Mouse (Mus musculus) forebrain, embryonic 10.5 days (tissue): Measurements from ENCODE around the gene Frg2f1. TPM values are rescaled to one million over a fixed set of nuclear protein-coding genes. Genes with fewer than 3 reads are reported as not detected.

ENCODE experiments used
- DNase-seq: peaks from one replicate; pipeline ENCODE4 v3.0.0-alpha.2; 2017; ENCODE audit warnings: low spot score; ENCODE audit errors: extremely low spot score
- H3K27ac ChIP-seq: fragments of 300-500 bp; sonication (generic); 2 replicates; pipeline ENCODE4 v1.5.1; 2016; ENCODE audit warnings: mild to moderate bottlenecking
- H3K27me3 ChIP-seq: fragments of 300-500 bp; sonication (generic); 2 replicates; pipeline ENCODE4 v1.6.1; 2016; ENCODE audit warnings: mild to moderate bottlenecking; ENCODE audit not compliant: poor library complexity, severe bottlenecking
- H3K36me3 ChIP-seq: fragments of 300-500 bp; sonication (generic); replicated peaks from 2 replicates; pipeline ENCODE4 v1.6.1; 2016; ENCODE audit warnings: mild to moderate bottlenecking, moderate library complexity
- H3K4me1 ChIP-seq: fragments of 300-500 bp; sonication (generic); 2 replicates; pipeline ENCODE4 v1.6.1; 2016
- H3K4me3 ChIP-seq: fragments of 300-500 bp; sonication (generic); 2 replicates; pipeline ENCODE4 v1.5.1; 2016; ENCODE audit warnings: mild to moderate bottlenecking, moderate library complexity
- H3K9me3 ChIP-seq: fragments of 300-500 bp; sonication (generic); 2 replicates; pipeline ENCODE4 v1.6.1; 2016; ENCODE audit warnings: mild to moderate bottlenecking, moderate library complexity
- WGBS: fragments of 180-500 bp; shearing (Covaris S2); methylation state at CpG from one replicate; pipeline ENCODE4 v1.1.7; 2016; 5-methylcytosine and 5-hydroxymethylcytosine counted together
- polyA plus RNA-seq: library from polyadenylated mRNA; unstranded; fragments of >200 nt; fragmentation: Nextera tagmentation; extraction: Ambion mirVana; gene quantifications from 2 replicates; pipeline ENCODE4 v1.2.1, GENCODE M21; 2016

Frg2f1 gene
- polyA plus RNA-seq, 1 experiment from 2014 or later = 2.1 TPM

GRCm38 (mm10) chr4:119484882-119485281, 54.4 kb downstream of the Frg2f1 start:
- H3K9me3 ChIP-seq = no peaks in the 10 kb centered on the region
- H3K27me3 ChIP-seq = no peaks in the 10 kb centered on the region
- H3K36me3 ChIP-seq = no peaks in the 10 kb centered on the region
- H3K27ac ChIP-seq = no peak overlapping the region
- H3K4me1 ChIP-seq = no peaks in the 10 kb centered on the region
- no peak overlapping the region for H3K4me3 ChIP-seq
- DNase-seq = no peak
- WGBS = 80% methylated on average over 7 of the region's 7 CpGs

DNA sequence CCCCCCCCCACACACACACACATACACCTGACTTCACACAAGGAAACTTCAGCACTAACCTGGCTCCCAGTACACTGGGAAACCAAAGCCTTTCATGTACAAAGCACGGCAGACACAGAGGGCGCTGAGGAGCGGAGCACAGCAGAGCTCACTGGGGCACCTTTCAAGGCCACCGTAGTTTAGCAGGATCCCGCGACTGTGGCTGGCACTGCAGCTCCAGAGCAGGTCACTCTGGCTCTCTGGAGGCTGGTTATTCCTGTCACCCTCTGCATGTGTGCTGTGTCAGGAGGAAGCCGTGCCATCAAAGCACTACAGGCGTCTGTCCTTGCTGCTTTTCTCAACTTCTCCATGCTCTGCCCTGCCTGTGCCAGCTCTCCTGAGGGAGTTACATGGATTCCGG, 56.3 kb downstream of the Frg2f1 start:
- Histone ChIP-seq H3K36me3 (no peaks in the 10 kb centered on the region), H3K27ac (no peak overlapping the region), H3K4me1 (no peaks in the 10 kb centered on the region), H3K9me3 (no peaks in the 10 kb centered on the region), H3K27me3 (no peaks in the 10 kb centered on the region), H3K4me3 (no peak overlapping the region)
- no peak for DNase-seq
- WGBS = 66% methylated on average over 9 of the region's 9 CpGs

Other genes starting within 250 kb of the Frg2f1 start
- 929 and 1,023 TPM in 2 replicates for gene Ybx1, start 244.9 kb downstream of the Frg2f1 start, polyA plus RNA-seq
- 156 and 159 TPM in 2 replicates for gene Ppih, start 219.0 kb downstream of the Frg2f1 start, polyA plus RNA-seq
- 7.0 and 8.1 TPM in 2 replicates for gene Ccdc30, start 124.0 kb downstream of the Frg2f1 start, polyA plus RNA-seq
- 30.2 and 31.4 TPM in 2 replicates for gene Ppcs, start 117.1 kb downstream of the Frg2f1 start, polyA plus RNA-seq
- gene Zmynd12, start 116.7 kb downstream of the Frg2f1 start, polyA plus RNA-seq = 0.25 and 0.31 TPM in 2 replicates
- gene Rimkla, start 46.9 kb downstream of the Frg2f1 start, polyA plus RNA-seq = 3.1 and 3.2 TPM in 2 replicates
- gene Foxj3, start 2.5 kb downstream of the Frg2f1 start, polyA plus RNA-seq = 21.3 and 23.4 TPM in 2 replicates
- gene Guca2a, start 98.2 kb upstream of the Frg2f1 start, polyA plus RNA-seq = not detected in 2 replicates
- gene Guca2b, start 119.4 kb upstream of the Frg2f1 start, polyA plus RNA-seq = not detected in 2 replicates
- 0.89 and 1.4 TPM in 2 replicates for gene Hivep3, start 194.3 kb upstream of the Frg2f1 start, polyA plus RNA-seq